Mouse (Mus musculus) MEL (cell line): ENCODE measurements at regions not wholly inside any gene's neighbourhood (a gene's known extent, or its start where the extent isn't known, plus 50 kb on each side); places are given as distances from the start of the nearest gene placed in this dataset.

Experiments used
- CTCF ChIP-seq, 3 experiments: IDR thresholded peaks in 2 of 3; conservative IDR thresholded peaks in 1 of 3; 2 replicates each; pipeline ENCODE4 v1.5.1; 2011 to 2012; ENCODE audit warnings: low read length in 3 of 3, low read depth in 2 of 3, mild to moderate bottlenecking in 2 of 3, improper control_type of control experiment in 1 of 3, inconsistent platforms in 1 of 3, mixed read lengths in 1 of 3, moderate library complexity in 1 of 3; ENCODE audit not compliant: control insufficient read depth in 1 of 3, insufficient read depth in 1 of 3, poor library complexity in 1 of 3, severe bottlenecking in 1 of 3
- ETS1 ChIP-seq: IDR thresholded peaks from 2 replicates; pipeline ENCODE4 v1.6.1; 2012; ENCODE audit warnings: low read depth, mild to moderate bottlenecking, inconsistent platforms, low read length, improper control_type of control experiment, moderate library complexity
- GATA1 ChIP-seq: IDR thresholded peaks from 2 replicates; pipeline ENCODE4 v1.6.1; 2011; ENCODE audit warnings: low read depth, low read length, improper control_type of control experiment
- HCFC1 ChIP-seq: IDR thresholded peaks from 2 replicates; pipeline ENCODE4 v1.6.1; 2012; ENCODE audit warnings: low read depth, mild to moderate bottlenecking, inconsistent platforms, low read length, improper control_type of control experiment, moderate library complexity
- MAX ChIP-seq: IDR thresholded peaks from 2 replicates; pipeline ENCODE4 v1.6.1; 2011; ENCODE audit warnings: low read length, improper control_type of control experiment
- MXI1 ChIP-seq: IDR thresholded peaks from 2 replicates; pipeline ENCODE4 v1.6.1; 2011; ENCODE audit warnings: mild to moderate bottlenecking, low read depth, low read length, improper control_type of control experiment
- POLR2A ChIP-seq, 2 experiments: IDR thresholded peaks; 2 replicates each; pipeline ENCODE4 v1.6.1; 2011 to 2012; ENCODE audit warnings: low read length in 2 of 2, mild to moderate bottlenecking in 2 of 2, control low read depth in 1 of 2, improper control_type of control experiment in 1 of 2, low read depth in 1 of 2, moderate library complexity in 1 of 2; ENCODE audit not compliant: control insufficient read depth in 1 of 2, insufficient read depth in 1 of 2, poor library complexity in 1 of 2
- POLR2AphosphoS5 ChIP-seq: IDR thresholded peaks from 2 replicates; pipeline ENCODE4 v1.6.1; 2012; ENCODE audit warnings: low read depth, borderline replicate concordance, mild to moderate bottlenecking, inconsistent platforms, low read length, moderate library complexity, mixed read lengths
- SIN3A ChIP-seq: IDR thresholded peaks from 2 replicates; pipeline ENCODE4 v1.6.1; 2012; ENCODE audit warnings: low read length, improper control_type of control experiment, inconsistent platforms
- ZKSCAN1 ChIP-seq: IDR thresholded peaks from 2 replicates; pipeline ENCODE4 v1.6.1; 2012; ENCODE audit warnings: low read depth, mild to moderate bottlenecking, inconsistent platforms, low read length, improper control_type of control experiment, moderate library complexity
- ZMIZ1 ChIP-seq: IDR thresholded peaks from 2 replicates; pipeline ENCODE4 v1.6.1; 2012; ENCODE audit warnings: low read depth, mild to moderate bottlenecking, inconsistent platforms, low read length, improper control_type of control experiment, moderate library complexity

DNA sequence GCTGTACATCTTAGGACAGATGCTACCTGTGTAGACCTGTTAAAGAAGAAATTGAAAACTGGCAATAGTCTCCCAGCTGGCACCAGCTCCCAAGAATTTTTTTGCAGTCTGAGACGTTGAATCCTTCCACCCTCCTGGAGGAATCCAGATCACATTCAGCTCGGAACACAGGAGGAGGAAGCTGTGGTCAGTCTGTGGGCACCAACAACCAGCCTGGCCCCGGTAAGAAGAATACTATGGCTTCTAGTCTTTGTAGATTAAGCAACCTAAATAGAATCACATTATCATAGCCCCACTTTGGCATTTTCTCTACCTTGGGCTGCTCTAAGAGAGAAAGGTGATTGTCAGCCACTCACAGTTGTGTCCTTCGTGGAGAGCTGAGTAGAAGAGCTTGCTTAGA, 277.0 kb downstream of the Gm19410 start:
- TF ChIP-seq GATA1 = no peak
- no peak for TF ChIP-seq CTCF (IDR thresholded peaks at IDR 0.05 in 2 of 3, conservative IDR thresholded peaks at IDR 0.05 in 1 of 3; ENCODE audit: control insufficient read depth in 1 of 3, insufficient read depth in 1 of 3, low read depth in 2 of 3, low read length in 3 of 3, poor library complexity in 1 of 3, severe bottlenecking in 1 of 3)
- no peak for TF ChIP-seq ZKSCAN1
- TF ChIP-seq ZMIZ1 = no peak
- no peak for TF ChIP-seq HCFC1
- no peak for TF ChIP-seq POLR2A (IDR thresholded peaks at IDR 0.05; ENCODE audit: control insufficient read depth in 1 of 2, insufficient read depth in 1 of 2, low read depth in 1 of 2, low read length in 2 of 2, poor library complexity in 1 of 2)
- no peak for TF ChIP-seq POLR2AphosphoS5
- no peak for TF ChIP-seq ETS1
- TF ChIP-seq SIN3A = no peak
- TF ChIP-seq MXI1 = no peak
- TF ChIP-seq MAX = no peak
